Mouse (Mus musculus): ENCODE measurements around the gene Slc16a8. TPM values are rescaled to one million over a fixed set of nuclear protein-coding genes. Genes with fewer than 3 reads are reported as not detected.

Gene Slc16a8
- polyA plus RNA-seq (2015; fragmentation: Nextera tagmentation; extraction: Ambion mirVana), result 0.36 and 0.81 TPM in 2 replicates

DNA sequence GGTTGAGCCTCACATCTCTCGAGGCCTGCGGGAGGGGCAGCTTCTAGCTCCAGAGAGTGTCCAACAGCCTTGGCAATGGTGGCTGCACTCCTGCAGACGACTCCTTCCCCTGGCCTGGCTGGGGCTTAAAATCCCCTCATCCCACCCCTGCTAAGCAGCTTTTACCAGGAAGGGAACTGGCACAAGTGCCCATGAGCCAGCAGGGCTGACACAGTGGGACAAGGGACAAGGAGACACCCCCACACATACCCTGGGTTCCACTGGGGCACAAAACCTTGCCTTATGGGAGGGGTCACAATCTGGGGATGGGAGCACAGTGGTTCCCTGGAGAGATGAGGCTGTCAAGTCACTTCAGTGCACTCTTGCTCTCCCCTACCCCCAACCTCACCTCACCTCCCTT lies at the start of gene Slc16a8:
Gene Slc16a8, minus strand, starts transcription at position 101 of the 400 bp plus-strand sequence.
- peaks cover 49% of the 10 kb centered on the region for H3K27me3 ChIP-seq
- no peak within 1 kb of the TSS for H3K27ac ChIP-seq (replicated peaks)
- H3K4me1 ChIP-seq, result peaks cover 13% of the 10 kb centered on the region
- H3K4me2 ChIP-seq (replicated peaks), result no peak within 1 kb of the TSS
- no peaks in the 10 kb centered on the region for H3K36me3 ChIP-seq
- H3K9ac ChIP-seq (replicated peaks), result no peak within 1 kb of the TSS
- 22% methylated on average over 3 of the region's 3 CpGs for WGBS
- ATAC-seq (replicated peaks), result no peak
- H3K9me3 ChIP-seq, result no peaks in the 10 kb centered on the region
- no peak within 1 kb of the TSS for H3K4me3 ChIP-seq

DNA sequence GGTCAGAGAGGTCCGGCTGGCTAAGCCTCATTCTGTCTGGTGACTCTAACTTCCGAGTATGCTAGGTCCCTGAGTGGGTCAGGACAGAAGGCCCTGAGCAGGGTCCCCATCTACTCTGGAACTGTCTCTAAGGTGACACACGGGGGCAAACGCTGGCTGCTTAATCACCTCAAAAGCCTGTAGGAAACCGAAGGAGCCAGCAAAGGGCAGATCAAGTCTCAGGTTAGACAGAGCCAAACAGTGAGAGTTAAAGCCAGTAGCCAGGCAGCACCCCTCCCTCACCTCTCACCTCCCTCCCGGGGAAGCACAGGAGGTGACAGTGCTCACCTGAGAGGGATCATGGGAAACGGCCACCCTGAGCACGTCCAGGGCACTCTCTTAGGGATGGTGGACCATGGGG lies 49.2 kb upstream of the Slc16a8 start:
- 92% methylated on average over 8 of the region's 8 CpGs for WGBS
- H3K9ac ChIP-seq (replicated peaks), result no peak overlapping the region
- H3K4me3 ChIP-seq, result no peak overlapping the region
- H3K9me3 ChIP-seq, result no peaks in the 10 kb centered on the region
- no peak overlapping the region for H3K4me2 ChIP-seq (replicated peaks)
- no peaks in the 10 kb centered on the region for H3K36me3 ChIP-seq
- H3K27me3 ChIP-seq, result no peaks in the 10 kb centered on the region
- no peaks in the 10 kb centered on the region for H3K4me1 ChIP-seq
- ATAC-seq (replicated peaks), result no peak
- no peak overlapping the region for H3K27ac ChIP-seq (replicated peaks)

DNA sequence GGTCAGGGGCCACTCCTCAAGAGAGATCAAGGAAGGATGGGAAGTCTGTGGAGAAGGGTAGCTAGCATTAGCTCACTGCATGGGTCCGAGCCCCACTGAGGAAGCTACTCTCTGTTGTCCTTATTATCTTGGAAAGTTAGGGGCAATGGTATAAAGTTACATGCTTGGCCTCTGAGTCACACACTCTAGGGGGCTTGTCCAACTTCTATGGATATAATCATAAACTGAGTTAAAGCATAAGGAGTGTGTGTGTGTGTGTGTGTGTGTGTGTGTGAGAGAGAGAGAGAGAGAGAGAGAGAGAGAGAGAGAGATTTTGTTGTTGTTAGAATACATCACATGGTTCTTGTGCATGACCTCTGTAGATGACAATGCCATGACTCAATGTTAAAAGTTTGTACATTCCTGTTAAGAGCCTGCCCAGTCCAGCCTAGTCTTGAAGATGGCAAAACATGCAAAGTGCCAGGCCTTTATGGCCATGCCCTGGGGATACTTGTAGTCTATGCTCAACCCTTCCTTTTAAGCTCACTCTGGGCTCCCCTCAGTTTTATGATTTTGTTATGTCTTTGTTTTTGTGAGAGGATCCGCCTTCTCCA lies 45.1 kb upstream of the Slc16a8 start:
- Histone ChIP-seq H3K4me3 (no peak overlapping the region), H3K27me3 (no peaks in the 10 kb centered on the region), H3K4me1 (no peaks in the 10 kb centered on the region), H3K27ac (replicated peaks) (no peak overlapping the region), H3K9ac (replicated peaks) (no peak overlapping the region), H3K36me3 (no peaks in the 10 kb centered on the region), H3K4me2 (replicated peaks) (no peak overlapping the region), H3K9me3 (no peaks in the 10 kb centered on the region)
- no peak for ATAC-seq (replicated peaks)
- WGBS, result 91% methylated on average over 2 of the region's 2 CpGs

- H3K27me3 ChIP-seq, result no peaks in the 10 kb centered on the region
- H3K4me2 ChIP-seq (replicated peaks), result no peak overlapping the region
- 82% methylated on average over 6 of the region's 6 CpGs for WGBS
These were observed 44.0 kb upstream of the Slc16a8 start for GRCm38 (mm10) chr15:79298553-79298952.

DNA sequence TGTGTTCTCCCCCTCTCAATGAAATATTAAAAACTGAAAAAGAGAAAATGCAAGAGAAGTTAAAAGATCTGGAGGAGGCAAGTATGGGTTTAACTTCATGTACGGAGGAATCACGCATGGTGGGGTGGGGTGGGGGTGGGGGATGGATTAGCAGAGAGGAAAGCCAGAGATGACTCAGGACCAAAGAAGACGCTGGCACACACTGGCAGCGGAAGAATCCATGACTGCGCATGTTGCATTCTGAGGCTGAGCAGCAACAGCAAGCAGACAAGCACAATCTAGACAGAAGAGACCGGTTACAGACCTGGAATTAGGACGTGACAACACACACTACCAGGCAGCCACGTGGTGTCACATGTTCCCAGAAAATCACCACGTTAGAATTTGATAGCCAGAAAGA lies 38.2 kb upstream of the Slc16a8 start:
- H3K27me3 ChIP-seq, result no peaks in the 10 kb centered on the region
- no peaks in the 10 kb centered on the region for H3K4me1 ChIP-seq
- H3K9ac ChIP-seq (replicated peaks), result no peak overlapping the region
- no peak overlapping the region for H3K4me2 ChIP-seq (replicated peaks)
- 90% methylated on average over 9 of the region's 9 CpGs for WGBS
- H3K4me3 ChIP-seq, result no peak overlapping the region
- H3K27ac ChIP-seq (replicated peaks), result no peak overlapping the region
- ATAC-seq (replicated peaks), result no peak
- H3K9me3 ChIP-seq, result no peaks in the 10 kb centered on the region
- no peaks in the 10 kb centered on the region for H3K36me3 ChIP-seq

More at GRCm38 (mm10) chr15:79298553-79298952, 44.0 kb upstream of the Slc16a8 start:
- Histone ChIP-seq H3K4me1 (no peaks in the 10 kb centered on the region), H3K9me3 (no peaks in the 10 kb centered on the region), H3K4me3 (no peak overlapping the region), H3K36me3 (no peaks in the 10 kb centered on the region), H3K27ac (replicated peaks) (no peak overlapping the region), H3K9ac (replicated peaks) (no peak overlapping the region)
- ATAC-seq (replicated peaks), result no peak

DNA sequence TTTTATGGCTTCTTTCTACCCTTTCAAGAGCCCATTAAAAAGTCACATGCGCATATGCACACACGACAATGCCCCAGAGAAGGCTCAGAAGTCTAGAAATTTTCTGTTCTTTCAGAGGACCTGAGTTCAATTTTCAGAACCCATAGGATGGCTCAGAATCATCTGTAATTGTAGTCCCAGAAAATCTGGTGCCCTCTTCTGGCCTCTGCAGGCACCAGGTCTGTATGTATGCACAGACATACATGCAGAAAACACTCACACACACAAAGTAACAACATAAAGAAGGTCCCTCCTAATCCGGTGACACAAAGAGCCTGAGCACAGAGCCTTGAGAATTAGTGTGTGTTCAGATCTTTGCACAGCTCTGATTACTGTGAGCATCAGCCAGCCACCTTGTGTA lies 35.8 kb upstream of the Slc16a8 start:
- Histone ChIP-seq H3K27ac (replicated peaks) (no peak overlapping the region), H3K9me3 (no peaks in the 10 kb centered on the region), H3K4me3 (no peak overlapping the region), H3K9ac (replicated peaks) (no peak overlapping the region), H3K36me3 (no peaks in the 10 kb centered on the region), H3K4me1 (no peaks in the 10 kb centered on the region), H3K4me2 (replicated peaks) (no peak overlapping the region), H3K27me3 (no peaks in the 10 kb centered on the region)
- ATAC-seq (replicated peaks), result no peak
- 85% methylated on average over 3 of the region's 3 CpGs for WGBS

- no peak for ATAC-seq (replicated peaks)
- Histone ChIP-seq H3K9ac (replicated peaks) (no peak overlapping the region), H3K9me3 (no peaks in the 10 kb centered on the region), H3K4me3 (no peak overlapping the region), H3K27ac (replicated peaks) (no peak overlapping the region), H3K27me3 (no peaks in the 10 kb centered on the region), H3K4me1 (no peaks in the 10 kb centered on the region), H3K36me3 (no peaks in the 10 kb centered on the region), H3K4me2 (replicated peaks) (no peak overlapping the region)
- WGBS, result 91% methylated on average over 12 of the region's 12 CpGs
These were observed 34.9 kb upstream of the Slc16a8 start for GRCm38 (mm10) chr15:79289441-79289840.

DNA sequence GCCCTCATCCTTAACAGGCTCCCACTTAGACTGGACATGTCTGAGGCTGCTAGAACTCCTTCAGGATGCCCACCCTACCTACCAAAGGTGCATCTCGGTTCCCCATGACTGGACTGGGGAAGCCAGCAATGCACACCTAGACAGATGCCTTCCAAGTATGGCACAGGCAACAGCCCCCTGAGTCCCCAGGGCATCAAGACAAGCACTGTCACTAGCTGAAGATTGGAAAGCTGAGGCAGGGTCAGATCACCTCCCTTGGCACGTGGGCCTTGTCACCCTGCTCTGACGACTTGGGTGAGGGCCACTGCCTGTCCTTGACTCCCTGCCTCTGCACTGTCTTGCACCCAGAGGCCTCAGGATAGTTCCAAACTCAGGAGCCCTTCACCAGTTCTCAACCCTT lies 33.8 kb upstream of the Slc16a8 start:
- Histone ChIP-seq H3K4me3 (no peak overlapping the region), H3K27me3 (no peaks in the 10 kb centered on the region), H3K9ac (replicated peaks) (no peak overlapping the region), H3K4me1 (no peaks in the 10 kb centered on the region), H3K36me3 (no peaks in the 10 kb centered on the region), H3K4me2 (replicated peaks) (no peak overlapping the region), H3K9me3 (no peaks in the 10 kb centered on the region), H3K27ac (replicated peaks) (no peak overlapping the region)
- WGBS, result 89% methylated on average over 3 of the region's 3 CpGs
- ATAC-seq (replicated peaks), result no peak

GRCm38 (mm10) chr15:79287091-79287490 lies 32.5 kb upstream of the Slc16a8 start:
- no peak for ATAC-seq (replicated peaks)
- no peaks in the 10 kb centered on the region for H3K9me3 ChIP-seq
- H3K27ac ChIP-seq (replicated peaks), result no peak overlapping the region
- no peaks in the 10 kb centered on the region for H3K27me3 ChIP-seq
- H3K9ac ChIP-seq (replicated peaks), result no peak overlapping the region
- no peaks in the 10 kb centered on the region for H3K36me3 ChIP-seq
- no peak overlapping the region for H3K4me2 ChIP-seq (replicated peaks)
- H3K4me3 ChIP-seq, result no peak overlapping the region
- no peaks in the 10 kb centered on the region for H3K4me1 ChIP-seq
- WGBS, result 89% methylated on average over 7 of the region's 7 CpGs

- ATAC-seq (replicated peaks), result no peak
- Histone ChIP-seq H3K9ac (replicated peaks) (no peak overlapping the region), H3K4me2 (replicated peaks) (no peak overlapping the region), H3K9me3 (no peaks in the 10 kb centered on the region), H3K4me3 (no peak overlapping the region), H3K4me1 (no peaks in the 10 kb centered on the region), H3K27me3 (no peaks in the 10 kb centered on the region), H3K36me3 (no peaks in the 10 kb centered on the region), H3K27ac (replicated peaks) (no peak overlapping the region)
- WGBS, result 86% methylated on average over 7 of the region's 7 CpGs
These were observed 31.6 kb upstream of the Slc16a8 start for GRCm38 (mm10) chr15:79286141-79286540.

GRCm38 (mm10) chr15:79285399-79285798 lies 30.8 kb upstream of the Slc16a8 start, which contains the start of gene Baiap2l2:
TSS of gene Baiap2l2 (minus strand) at chr15:79285537.
- no peak within 1 kb of the TSS for H3K9ac ChIP-seq (replicated peaks)
- no peak for ATAC-seq (replicated peaks)
- H3K4me3 ChIP-seq, result no peak within 1 kb of the TSS
- H3K9me3 ChIP-seq, result no peaks in the 10 kb centered on the region
- H3K36me3 ChIP-seq, result no peaks in the 10 kb centered on the region
- WGBS, result 77% methylated on average over 10 of the region's 10 CpGs
- H3K4me2 ChIP-seq (replicated peaks), result no peak within 1 kb of the TSS
- H3K27me3 ChIP-seq, result no peaks in the 10 kb centered on the region
- no peak within 1 kb of the TSS for H3K27ac ChIP-seq (replicated peaks)
- no peaks in the 10 kb centered on the region for H3K4me1 ChIP-seq

DNA sequence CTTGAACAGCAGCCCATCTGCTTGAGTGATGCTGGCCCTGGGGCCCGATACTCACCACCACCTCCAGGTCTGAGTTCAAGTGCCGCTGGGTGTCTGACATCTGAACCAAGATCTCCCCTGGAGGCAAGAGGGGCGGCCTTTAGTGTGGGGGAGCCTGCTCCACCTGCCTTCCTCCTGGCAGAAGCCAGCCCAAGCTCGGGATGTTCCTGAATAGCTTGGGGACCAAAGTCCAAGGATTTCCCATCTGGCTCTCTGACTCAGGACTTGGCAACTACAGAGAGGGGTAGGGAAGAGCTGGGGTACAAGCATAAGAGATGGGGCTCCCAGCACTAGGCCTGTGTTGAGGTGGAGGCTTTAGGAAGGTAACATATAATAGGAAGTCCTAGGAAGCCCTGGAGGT lies 28.8 kb upstream of the Slc16a8 start:
- WGBS, result 84% methylated on average over 4 of the region's 4 CpGs
- H3K27ac ChIP-seq (replicated peaks), result no peak overlapping the region
- no peaks in the 10 kb centered on the region for H3K9me3 ChIP-seq
- H3K4me1 ChIP-seq, result no peaks in the 10 kb centered on the region
- no peak overlapping the region for H3K9ac ChIP-seq (replicated peaks)
- H3K36me3 ChIP-seq, result no peaks in the 10 kb centered on the region
- no peaks in the 10 kb centered on the region for H3K27me3 ChIP-seq
- ATAC-seq (replicated peaks), result no peak
- no peak overlapping the region for H3K4me3 ChIP-seq
- H3K4me2 ChIP-seq (replicated peaks), result no peak overlapping the region

- no peak for ATAC-seq (replicated peaks)
These were observed 27.9 kb upstream of the Slc16a8 start for GRCm38 (mm10) chr15:79282434-79282833.

More at GRCm38 (mm10) chr15:79282434-79282833, 27.9 kb upstream of the Slc16a8 start:
- H3K4me3 ChIP-seq, result no peak overlapping the region
- no peak overlapping the region for H3K27ac ChIP-seq (replicated peaks)
- H3K36me3 ChIP-seq, result no peaks in the 10 kb centered on the region
- H3K4me1 ChIP-seq, result no peaks in the 10 kb centered on the region
- no peak overlapping the region for H3K9ac ChIP-seq (replicated peaks)
- no peaks in the 10 kb centered on the region for H3K9me3 ChIP-seq
- no peak overlapping the region for H3K4me2 ChIP-seq (replicated peaks)
- 79% methylated on average over 5 of the region's 5 CpGs for WGBS
- no peaks in the 10 kb centered on the region for H3K27me3 ChIP-seq
